Mouse (Mus musculus): ENCODE data around the gene Tango6. TPM values are rescaled to one million over a fixed set of nuclear protein-coding genes. Genes with fewer than 3 reads are reported as not detected.
"Not testable (repeated sequence)": the region's sequence is repeated elsewhere in the genome, so short reads cannot be mapped to it uniquely, and the experiment has no call there.

Gene Tango6
- polyA plus RNA-seq, 1 experiment from 2014 or later = 6.7 TPM

DNA sequence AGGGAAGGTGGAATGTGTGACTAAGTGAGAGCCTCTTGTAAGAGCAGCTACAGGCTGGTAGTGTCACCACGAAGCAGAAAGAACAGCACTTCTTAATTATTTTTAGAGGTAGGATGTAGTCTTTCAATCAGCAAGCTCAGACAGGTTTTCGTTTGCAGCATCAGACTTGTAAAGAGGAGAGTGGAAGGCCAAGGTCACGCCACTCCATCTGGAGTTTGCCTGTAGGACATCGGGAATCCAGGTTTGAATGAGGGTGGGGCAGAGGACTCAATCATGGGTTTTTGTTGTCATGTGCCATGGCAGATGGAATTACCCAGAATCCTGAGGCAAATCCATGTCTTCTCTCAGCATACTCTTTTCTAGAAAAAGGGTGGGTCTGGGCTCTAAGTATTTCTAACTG is 106.8 kb downstream of the Tango6 start:
- no peaks in the 10 kb centered on the region for H3K4me1 ChIP-seq (replicated peaks)
- H3K27ac ChIP-seq = peak overlapping the region; percentile 16; the same call in 1 of the 2 replicates
- no peaks in the 10 kb centered on the region for H3K27me3 ChIP-seq
- no peak overlapping the region for H3K4me2 ChIP-seq
- no peak overlapping the region for H3K9ac ChIP-seq
- no peak overlapping the region for H3K4me3 ChIP-seq
- 45% methylated on average over 4 of the region's 4 CpGs for WGBS
- H3K36me3 ChIP-seq = no peaks in the 10 kb centered on the region
- no peaks in the 10 kb centered on the region for H3K9me3 ChIP-seq (replicated peaks)
- no peak for ATAC-seq (replicated peaks; ENCODE audit: insufficient number of reproducible peaks, insufficient read depth, low FRiP score, low read depth)

GRCm38 (mm10) chr8:106794820-106795219 is 112.0 kb downstream of the Tango6 start:
- Histone ChIP-seq H3K4me1 (replicated peaks) (no peaks in the 10 kb centered on the region), H3K4me3 (no peak overlapping the region), H3K9ac (no peak overlapping the region), H3K9me3 (replicated peaks) (no peaks in the 10 kb centered on the region), H3K4me2 (no peak overlapping the region), H3K27me3 (no peaks in the 10 kb centered on the region), H3K36me3 (no peaks in the 10 kb centered on the region), H3K27ac (no peak overlapping the region)
- no peak for ATAC-seq (replicated peaks; ENCODE audit: insufficient number of reproducible peaks, insufficient read depth, low FRiP score, low read depth)
- WGBS = 86% methylated on average over 2 of the region's 2 CpGs

GRCm38 (mm10) chr8:106799821-106800220 is 117.0 kb downstream of the Tango6 start:
- Histone ChIP-seq H3K36me3 (0 out of 2 replicates have a peak, but pooled peaks cover 1% of the 10 kb centered on the region), H3K4me2 (no peak overlapping the region), H3K9me3 (replicated peaks) (no peaks in the 10 kb centered on the region), H3K4me3 (no peak overlapping the region), H3K9ac (no peak overlapping the region), H3K27ac (no peak overlapping the region), H3K4me1 (replicated peaks) (no peaks in the 10 kb centered on the region), H3K27me3 (no peaks in the 10 kb centered on the region)
- WGBS = 62% methylated on average over 1 of the region's 1 CpGs
- ATAC-seq (replicated peaks; ENCODE audit: insufficient number of reproducible peaks, insufficient read depth, low FRiP score, low read depth) = no peak

DNA sequence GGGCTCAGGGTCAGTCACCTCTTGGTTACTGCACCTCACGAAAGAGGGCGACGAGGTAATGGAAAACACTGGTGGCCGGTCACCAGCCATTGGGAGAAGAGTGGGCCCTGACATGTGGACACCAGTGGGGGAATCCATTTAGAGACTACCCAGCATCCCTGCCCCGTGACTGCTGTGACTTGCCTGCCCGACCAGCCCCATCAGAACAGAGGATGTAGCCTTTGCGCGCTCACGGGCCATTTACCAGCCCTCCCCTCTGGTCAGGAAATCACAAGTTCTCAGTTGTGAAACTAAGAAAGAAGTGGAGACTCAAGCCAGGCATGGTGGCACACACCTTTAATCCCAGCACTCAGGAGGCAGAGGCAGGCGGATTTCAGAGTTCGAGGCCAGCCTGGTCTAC is 118.4 kb downstream of the Tango6 start:
- Histone ChIP-seq H3K27me3 (no peaks in the 10 kb centered on the region), H3K4me3 (no peak overlapping the region), H3K4me1 (replicated peaks) (no peaks in the 10 kb centered on the region), H3K27ac (no peak overlapping the region), H3K9me3 (replicated peaks) (no peaks in the 10 kb centered on the region), H3K36me3 (0 out of 2 replicates have a peak, but pooled peaks cover 5% of the 10 kb centered on the region), H3K9ac (no peak overlapping the region), H3K4me2 (no peak overlapping the region)
- no peak for ATAC-seq (replicated peaks; ENCODE audit: insufficient number of reproducible peaks, insufficient read depth, low FRiP score, low read depth)
- 84% methylated on average over 11 of the region's 11 CpGs for WGBS

DNA sequence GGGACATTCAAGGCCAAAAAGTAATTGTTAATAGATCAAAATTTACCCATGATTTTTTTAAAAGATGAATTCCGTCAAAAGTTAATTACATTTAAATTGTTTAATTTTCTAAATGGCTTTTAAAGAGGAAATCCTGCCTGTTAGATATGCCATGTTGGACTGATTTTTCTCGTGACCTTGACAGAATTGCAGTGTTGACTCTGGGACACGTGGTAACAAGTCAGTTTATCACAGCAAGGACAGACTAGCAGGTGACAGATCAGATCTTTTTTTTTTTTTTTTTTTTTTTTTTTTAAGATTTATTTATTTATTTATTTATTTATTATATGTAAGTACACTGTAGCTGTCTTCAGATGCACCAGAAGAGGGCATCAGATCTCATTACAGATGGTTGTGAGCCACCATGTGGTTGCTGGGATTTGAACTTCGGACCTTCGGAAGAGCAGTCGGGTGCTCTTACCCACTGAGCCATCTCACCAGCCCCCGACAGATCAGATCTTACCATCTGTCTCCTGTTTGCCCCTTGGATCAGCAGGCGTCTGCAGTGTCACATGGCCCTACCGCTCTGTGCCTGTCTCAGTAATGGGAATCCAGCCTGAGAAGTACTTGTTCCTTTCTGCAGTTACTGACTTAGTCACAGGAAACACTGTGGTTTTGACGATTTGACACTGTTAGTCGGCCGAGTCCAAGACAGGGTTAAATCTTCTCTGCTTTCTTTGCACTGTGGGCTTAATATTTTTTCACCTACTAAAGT is 119.7 kb downstream of the Tango6 start:
- not testable (repeated sequence) for H3K27ac ChIP-seq; H3K4me3 ChIP-seq; H3K9ac ChIP-seq; H3K36me3 ChIP-seq; ATAC-seq (replicated peaks; ENCODE audit: insufficient number of reproducible peaks, insufficient read depth, low FRiP score, low read depth); H3K4me2 ChIP-seq; H3K4me1 ChIP-seq (replicated peaks); H3K27me3 ChIP-seq; H3K9me3 ChIP-seq (replicated peaks)
- WGBS = 74% methylated on average over 12 of the region's 12 CpGs

DNA sequence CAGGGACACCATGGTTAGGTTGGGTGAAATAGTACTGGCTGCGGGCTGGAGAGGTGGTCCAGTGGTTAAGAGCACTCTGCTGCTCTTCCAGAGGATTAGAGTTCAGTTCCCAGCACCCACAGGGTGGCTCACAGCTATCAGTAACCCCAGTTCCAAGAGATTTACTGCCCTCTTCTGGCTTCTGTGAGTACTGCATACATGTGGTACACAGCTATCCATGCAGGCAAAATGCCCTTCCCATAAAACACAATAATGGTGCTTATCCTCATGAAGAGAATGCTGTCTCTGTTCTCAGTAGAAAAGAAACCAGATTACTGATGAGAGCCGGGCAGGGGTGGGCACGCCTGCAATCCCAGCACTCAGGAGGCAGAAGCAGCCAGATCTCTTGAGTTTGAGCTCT is 123.0 kb downstream of the Tango6 start:
- H3K4me1 ChIP-seq (replicated peaks) = no peaks in the 10 kb centered on the region
- H3K4me3 ChIP-seq = no peak overlapping the region
- no peak overlapping the region for H3K4me2 ChIP-seq
- WGBS = 92% methylated on average over 3 of the region's 3 CpGs
- no peaks in the 10 kb centered on the region for H3K9me3 ChIP-seq (replicated peaks)
- no peak for ATAC-seq (replicated peaks; ENCODE audit: insufficient number of reproducible peaks, insufficient read depth, low FRiP score, low read depth)
- no peak overlapping the region for H3K9ac ChIP-seq
- no peaks in the 10 kb centered on the region for H3K27me3 ChIP-seq
- H3K27ac ChIP-seq = no peak overlapping the region
- H3K36me3 ChIP-seq = 0 out of 2 replicates have a peak, but pooled peaks cover 5% of the 10 kb centered on the region

GRCm38 (mm10) chr8:106807461-106807860 is 124.6 kb downstream of the Tango6 start:
- no peak overlapping the region for H3K4me3 ChIP-seq
- H3K36me3 ChIP-seq = 0 out of 2 replicates have a peak, but pooled peaks cover 5% of the 10 kb centered on the region
- 89% methylated on average over 4 of the region's 4 CpGs for WGBS
- no peak overlapping the region for H3K4me2 ChIP-seq
- peaks cover 7% of the 10 kb centered on the region for H3K4me1 ChIP-seq (replicated peaks)
- no peak overlapping the region for H3K9ac ChIP-seq
- H3K9me3 ChIP-seq (replicated peaks) = no peaks in the 10 kb centered on the region
- no peak overlapping the region for H3K27ac ChIP-seq
- ATAC-seq (replicated peaks; ENCODE audit: insufficient number of reproducible peaks, insufficient read depth, low FRiP score, low read depth) = no peak
- H3K27me3 ChIP-seq = no peaks in the 10 kb centered on the region

- Histone ChIP-seq H3K27ac (no peak overlapping the region), H3K36me3 (0 out of 2 replicates have a peak, but pooled peaks cover 5% of the 10 kb centered on the region), H3K9me3 (replicated peaks) (no peaks in the 10 kb centered on the region), H3K4me2 (no peak overlapping the region), H3K27me3 (no peaks in the 10 kb centered on the region), H3K9ac (no peak overlapping the region), H3K4me3 (no peak overlapping the region), H3K4me1 (replicated peaks) (peaks cover 7% of the 10 kb centered on the region)
- ATAC-seq (replicated peaks; ENCODE audit: insufficient number of reproducible peaks, insufficient read depth, low FRiP score, low read depth) = no peak
- 40% methylated on average over 9 of the region's 9 CpGs for WGBS
Measured at GRCm38 (mm10) chr8:106809726-106810125, 126.9 kb downstream of the Tango6 start.

DNA sequence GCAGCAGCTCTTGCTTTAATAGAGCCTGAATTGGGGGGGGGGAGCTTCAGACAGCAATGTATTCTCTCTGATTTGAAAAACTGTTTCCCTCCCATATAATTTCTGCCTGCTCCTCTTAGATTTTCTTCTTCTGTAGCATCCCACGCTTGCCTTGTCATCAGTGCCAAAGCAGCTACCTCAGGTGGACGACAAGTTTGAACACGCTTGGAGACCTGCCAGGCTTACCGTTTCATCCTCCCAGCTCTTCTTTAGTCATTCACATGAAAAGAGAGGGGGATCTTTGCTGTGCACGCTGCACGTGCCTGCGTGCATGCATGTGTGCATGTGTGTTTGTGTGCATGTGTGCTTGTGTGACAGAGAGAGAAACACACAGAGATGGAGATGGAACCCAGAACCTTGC is 127.5 kb downstream of the Tango6 start:
- ATAC-seq (replicated peaks; ENCODE audit: insufficient number of reproducible peaks, insufficient read depth, low FRiP score, low read depth) = no peak
- Histone ChIP-seq H3K4me2 (no peak overlapping the region), H3K4me3 (no peak overlapping the region), H3K4me1 (replicated peaks) (peaks cover 7% of the 10 kb centered on the region), H3K9me3 (replicated peaks) (no peaks in the 10 kb centered on the region), H3K27me3 (no peaks in the 10 kb centered on the region), H3K27ac (no peak overlapping the region), H3K9ac (no peak overlapping the region), H3K36me3 (no peaks in the 10 kb centered on the region)
- WGBS = 76% methylated on average over 7 of the region's 7 CpGs

GRCm38 (mm10) chr8:106812560-106812959 is 129.7 kb downstream of the Tango6 start:
- Histone ChIP-seq H3K9ac (no peak overlapping the region), H3K27ac (no peak overlapping the region), H3K9me3 (replicated peaks) (no peaks in the 10 kb centered on the region), H3K4me3 (no peak overlapping the region), H3K4me1 (replicated peaks) (peaks cover 19% of the 10 kb centered on the region), H3K36me3 (no peaks in the 10 kb centered on the region), H3K27me3 (no peaks in the 10 kb centered on the region), H3K4me2 (no peak overlapping the region)
- ATAC-seq (replicated peaks; ENCODE audit: insufficient number of reproducible peaks, insufficient read depth, low FRiP score, low read depth) = no peak
- 73% methylated on average over 4 of the region's 4 CpGs for WGBS

DNA sequence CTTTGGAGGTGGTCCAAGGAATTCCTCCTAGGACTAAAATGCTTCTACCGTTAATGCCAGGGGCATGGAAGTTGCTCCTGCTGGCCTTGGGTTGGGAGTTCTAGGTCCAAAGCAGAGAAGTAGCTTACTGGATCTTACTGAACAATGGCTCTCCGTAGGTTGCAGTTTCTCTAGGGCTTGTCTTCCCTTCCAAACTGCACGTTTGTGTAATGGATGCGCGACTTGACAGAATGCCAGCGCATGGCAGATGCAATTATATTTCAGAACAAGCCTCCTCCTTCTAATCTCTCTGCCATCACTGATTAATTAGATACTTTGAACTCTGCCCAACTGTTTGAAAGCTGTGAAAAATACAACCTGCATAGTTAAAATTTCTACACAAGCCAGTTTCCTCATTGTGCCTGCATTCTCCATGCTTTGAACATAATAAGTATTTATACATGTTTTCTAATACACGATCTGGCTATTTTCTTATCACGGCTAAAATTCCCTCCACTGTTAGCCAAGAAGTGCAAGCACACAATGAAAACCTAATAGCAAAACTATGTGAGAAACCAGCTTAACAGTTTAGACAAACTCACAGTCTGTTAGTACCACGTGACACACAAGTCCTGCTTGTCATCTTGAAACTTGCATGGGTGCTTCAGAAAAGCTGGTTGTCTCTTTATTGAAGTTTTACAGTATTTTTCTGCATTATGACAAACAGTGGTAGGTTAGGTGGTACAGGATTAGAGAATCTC is 133.7 kb downstream of the Tango6 start:
- no peaks in the 10 kb centered on the region for H3K27me3 ChIP-seq
- WGBS = 62% methylated on average over 9 of the region's 9 CpGs
- H3K9me3 ChIP-seq (replicated peaks) = no peaks in the 10 kb centered on the region
- H3K27ac ChIP-seq = peak overlapping the region; percentile 13
- H3K4me1 ChIP-seq (replicated peaks) = peaks cover 19% of the 10 kb centered on the region
- no peak overlapping the region for H3K4me3 ChIP-seq
- no peak overlapping the region for H3K9ac ChIP-seq
- H3K4me2 ChIP-seq = no peak overlapping the region
- H3K36me3 ChIP-seq = no peaks in the 10 kb centered on the region
- ATAC-seq (replicated peaks; ENCODE audit: insufficient number of reproducible peaks, insufficient read depth, low FRiP score, low read depth) = no peak

Data from heart, embryonic 15.5 days (tissue).